Mouse (Mus musculus): ENCODE measurements around the gene Ssr2. TPM values are rescaled to one million over a fixed set of nuclear protein-coding genes. Genes with fewer than 3 reads are reported as not detected.
A peak's percentile ranks its signal among the peaks of the same experiment; 100 is the strongest.

The Ssr2 gene
- total RNA-seq, 2 experiments from 2014 or later = 90.2 to 90.3 TPM

DNA sequence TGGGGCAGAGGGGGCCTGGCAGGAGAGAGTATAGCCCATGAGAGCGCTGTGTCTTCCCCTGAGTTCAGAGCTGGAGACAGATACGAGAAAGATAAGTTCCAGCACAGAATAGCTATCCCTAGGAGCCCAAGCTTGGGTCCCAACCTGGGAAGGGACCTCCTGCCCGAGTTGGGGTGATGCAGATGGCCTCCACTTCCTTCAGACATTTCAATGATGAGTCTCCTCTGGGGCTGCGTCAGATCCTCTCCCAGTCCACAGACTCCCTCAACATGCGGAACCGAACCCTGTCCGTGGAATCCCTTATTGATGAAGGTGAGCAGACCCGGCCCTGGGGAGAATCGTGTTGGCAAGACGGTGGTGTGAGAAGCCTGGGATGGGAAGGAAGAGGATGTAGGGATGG is 57.4 kb downstream of the Ssr2 start:
- Histone ChIP-seq H3K27ac (0 out of 2 replicates have a peak overlapping the region, but pooled peaks have one; percentile 21), H3K4me3 (peak overlapping the region; percentile 11; the same call in 1 of the 2 replicates)
- intact Hi-C loops (cut with DNase I) = no loop called here
- TF ChIP-seq CTCF (IDR thresholded peaks at IDR 0.05) = no peak
- no peak for DNase-seq (ENCODE audit: extremely low spot score in 1 of 2, low spot score in 2 of 2)

GRCm38 (mm10) chr3:88635506-88636275 is 60.0 kb downstream of the Ssr2 start:
- no peak for TF ChIP-seq CTCF (IDR thresholded peaks at IDR 0.05)
- peak overlapping the region; percentile 76 for H3K27ac ChIP-seq
- intact Hi-C loops (cut with DNase I) = no loop called here
- no peak for DNase-seq (ENCODE audit: extremely low spot score in 1 of 2, low spot score in 2 of 2)
- H3K4me3 ChIP-seq = peak overlapping the region; percentile 6; the same call in 1 of the 2 replicates

GRCm38 (mm10) chr3:88636555-88636986 is 60.9 kb downstream of the Ssr2 start:
- TF ChIP-seq CTCF (IDR thresholded peaks at IDR 0.05) = no peak
- intact Hi-C loops (cut with DNase I) = no loop called here
- no peak for DNase-seq (ENCODE audit: extremely low spot score in 1 of 2, low spot score in 2 of 2)
- Histone ChIP-seq H3K4me3 (peak overlapping the region; percentile 6; the same call in 1 of the 2 replicates), H3K27ac (peak overlapping the region; percentile 76)

- Histone ChIP-seq H3K27ac (peak overlapping the region; percentile 76; the same call in 1 of the 2 replicates), H3K4me3 (no peak overlapping the region)
- no peak; the same call in 1 of the 2 replicates for TF ChIP-seq CTCF (IDR thresholded peaks at IDR 0.05)
- no peak for DNase-seq (ENCODE audit: extremely low spot score in 1 of 2, low spot score in 2 of 2)
- intact Hi-C loops (cut with DNase I) = no loop called here
Measured at GRCm38 (mm10) chr3:88637134-88637533, 61.5 kb downstream of the Ssr2 start.

Small RNA genes lying within 50 kb of the gene (microRNA-seq; reads per million reads assigned to microRNA genes)
- 0 reads per million in 2 experiments for gene Mir1905

Other genes starting within 250 kb of the Ssr2 start
- 1 to 10 TPM; 1.2 to 1.4 TPM for gene Tmem79, start 239.7 kb upstream of the Ssr2 start, total RNA-seq (2021)
- 10 to 100 TPM; 78.3 to 79.5 TPM for gene Smg5, start 239.6 kb upstream of the Ssr2 start, total RNA-seq (2021)
- 1 to 10 TPM; 8.7 to 8.8 TPM for gene Paqr6, start 211.3 kb upstream of the Ssr2 start, total RNA-seq (2021)
- under 1 TPM; 0.49 to 0.57 TPM for gene Bglap3, start 203.1 kb upstream of the Ssr2 start, total RNA-seq (2021)
- 1 to 10 TPM in 1 of 2 experiments, not detected in 1; 1.1 TPM for gene Bglap2, start 197.2 kb upstream of the Ssr2 start, total RNA-seq (2021)
- gene Bglap, start 191.4 kb upstream of the Ssr2 start, total RNA-seq (2021) = 1 to 10 TPM; 1.4 to 1.6 TPM
- 1 to 10 TPM; 6.5 to 6.6 TPM for gene Pmf1, start 165.5 kb upstream of the Ssr2 start, total RNA-seq (2021)
- gene Slc25a44, start 150.7 kb upstream of the Ssr2 start, total RNA-seq (2021) = 10 to 100 TPM; 75.8 to 77.6 TPM
- 10 to 100 TPM; 68.7 to 71.2 TPM for gene Sema4a, start 114.7 kb upstream of the Ssr2 start, total RNA-seq (2021)
- 10 to 100 TPM; 59.3 to 61.7 TPM for gene Lmna, start 65.9 kb upstream of the Ssr2 start, total RNA-seq (2021)
- gene Mex3a, start 43.5 kb upstream of the Ssr2 start, total RNA-seq (2021) = 1 to 10 TPM; 3.2 TPM
- gene Rab25, start 27.6 kb upstream of the Ssr2 start, total RNA-seq (2021) = not detected
- gene Lamtor2, start 22.8 kb upstream of the Ssr2 start, total RNA-seq (2021) = 10 to 100 TPM; 98.3 to 99.1 TPM
- gene Ubqln4, start 22.1 kb upstream of the Ssr2 start, total RNA-seq (2021) = 100 to 1,000 TPM; 137 to 148 TPM
- gene Arhgef2, start 30.1 kb downstream of the Ssr2 start, total RNA-seq (2021) = 100 to 1,000 TPM; 239 to 266 TPM
- not detected for gene Rxfp4, start 77.3 kb downstream of the Ssr2 start, total RNA-seq (2021)
- 10 to 100 TPM; 55.3 to 59.3 TPM for gene Khdc4, start 109.9 kb downstream of the Ssr2 start, total RNA-seq (2021)
- 10 to 100 TPM; 41.1 to 45.8 TPM for gene Rit1, start 141.0 kb downstream of the Ssr2 start, total RNA-seq (2021)
- gene Syt11, start 199.3 kb downstream of the Ssr2 start, total RNA-seq (2021) = 100 to 1,000 TPM; 513 to 521 TPM

Measured in left cerebral cortex, adult 2 months (tissue).